8 mouse cellular contexts compared by ENCODE assay signal in the genomic region with DNA sequence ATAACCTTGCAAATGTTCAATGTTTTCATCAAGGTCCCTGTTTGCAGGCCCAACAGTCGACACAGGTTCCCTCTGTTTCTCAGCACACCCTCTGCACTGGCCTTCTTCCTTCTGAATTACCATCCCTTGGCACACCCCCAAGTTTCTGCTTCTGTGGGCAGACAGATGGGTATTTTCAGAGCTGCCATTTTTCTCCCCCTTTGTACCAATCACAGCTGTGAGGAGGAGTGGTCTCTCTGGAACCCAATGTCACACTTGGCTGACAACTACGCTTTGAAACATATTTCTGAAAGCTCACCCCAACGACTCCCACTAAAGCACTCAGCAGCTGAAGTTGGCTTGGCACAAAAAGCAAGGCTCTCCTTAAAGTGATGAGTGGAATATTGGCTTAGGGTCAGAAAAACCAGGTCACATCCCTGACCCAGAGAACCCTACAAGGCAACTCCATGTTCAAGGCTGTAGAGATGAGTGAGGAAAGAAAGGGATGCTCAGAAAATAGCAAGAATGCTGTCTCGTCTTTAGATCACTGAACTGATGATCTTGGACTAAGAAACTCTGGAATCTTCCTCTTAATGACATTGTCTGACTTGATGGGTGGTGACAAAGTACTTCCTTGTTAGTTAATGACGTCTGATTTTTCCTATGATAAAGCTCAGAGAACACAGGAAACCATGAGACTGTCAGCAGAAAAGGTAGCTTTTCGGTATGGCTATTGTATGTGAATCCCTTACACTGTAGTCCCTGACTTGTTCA. TPM values are rescaled to one million over a fixed set of nuclear protein-coding genes. Genes with fewer than 3 reads are reported as not detected.
DNase-seq lines count a peak whose midpoint lies in the region; ATAC-seq lines count a peak whose summit lies in the region.

No protein-coding gene starts in this region.

- intact Hi-C loops in left cerebral cortex, postnatal 25 days (cut with DNase I): no loop called here

- ATAC-seq in forebrain, embryonic 13.5 days: peak; percentile 81
- no peak for ATAC-seq in forebrain, embryonic 11.5 days (replicated peaks; ENCODE audit: low FRiP score)
- ATAC-seq in CD4-positive, CD25-positive, alpha-beta regulatory T cell, adult 4 months: peak; percentile 51
- ATAC-seq in granulocyte monocyte progenitor cell, adult 5-6 weeks (replicated peaks; ENCODE audit: poor library complexity, severe bottlenecking): peak; percentile 58
- no peak for ATAC-seq in megakaryocyte-erythroid progenitor cell, adult 5-6 weeks (replicated peaks; ENCODE audit: low FRiP score, low TSS enrichment, poor library complexity, severe bottlenecking)

- H3K27ac ChIP-seq in forebrain, embryonic 13.5 days: no peak overlapping the region
- H3K27ac ChIP-seq in forebrain, embryonic 11.5 days (ENCODE audit: low read depth, low read length): no peak overlapping the region

- WGBS in forebrain, embryonic 13.5 days: 74% methylated on average over 6 of the region's 6 CpGs
- 86% methylated on average over 6 of the region's 6 CpGs for WGBS in forebrain, embryonic 11.5 days

- H3K36me3 ChIP-seq in forebrain, embryonic 13.5 days (ENCODE audit: poor library complexity, severe bottlenecking): peaks cover 4% of the 10 kb centered on the region; the same call in 1 of the 2 replicates
- H3K36me3 ChIP-seq in forebrain, embryonic 11.5 days (ENCODE audit: control insufficient read depth, insufficient read depth, low read length): no peaks in the 10 kb centered on the region; the same call in 1 of the 2 replicates

- no peak overlapping the region for H3K9ac ChIP-seq in forebrain, embryonic 13.5 days
- H3K9ac ChIP-seq in forebrain, embryonic 11.5 days (ENCODE audit: low read length): no peak overlapping the region

- no peaks in the 10 kb centered on the region for H3K9me3 ChIP-seq in forebrain, embryonic 13.5 days (replicated peaks)
- H3K9me3 ChIP-seq in forebrain, embryonic 11.5 days (ENCODE audit: control insufficient read depth, low read length): no peaks in the 10 kb centered on the region

- H3K4me3 ChIP-seq in forebrain, embryonic 13.5 days: no peak overlapping the region
- H3K4me3 ChIP-seq in forebrain, embryonic 11.5 days (ENCODE audit: low read depth, low read length): no peak overlapping the region

- H3K27me3 ChIP-seq in forebrain, embryonic 13.5 days: no peaks in the 10 kb centered on the region
- no peaks in the 10 kb centered on the region for H3K27me3 ChIP-seq in forebrain, embryonic 11.5 days (ENCODE audit: control insufficient read depth, insufficient read depth, low read length)

- no peak for DNase-seq in forebrain, embryonic 11.5 days (ENCODE audit: low spot score)
- DNase-seq in left cerebral cortex, postnatal 25 days (ENCODE audit: low spot score in 2 of 2): peak; percentile 52 to 88
- DNase-seq in spleen, adult 18-20 months: no peak
- no peak for DNase-seq in c-Kit-positive CD71-positive TER-119-positive erythroid progenitor cells, embryonic 14.5 days (ENCODE audit: low spot score)

- no peak overlapping the region for H3K4me2 ChIP-seq in forebrain, embryonic 13.5 days
- no peak overlapping the region for H3K4me2 ChIP-seq in forebrain, embryonic 11.5 days (ENCODE audit: low read depth, low read length, severe bottlenecking)

- H3K4me1 ChIP-seq in forebrain, embryonic 13.5 days: peaks cover 8% of the 10 kb centered on the region
- H3K4me1 ChIP-seq in forebrain, embryonic 11.5 days (replicated peaks; ENCODE audit: control insufficient read depth, insufficient read depth, low read length): no peaks in the 10 kb centered on the region

RNA-seq across cellular contexts. Expression of a gene that starts 31.7 kb away (rescaled TPM):
- polyA plus RNA-seq in forebrain, embryonic 13.5 days (2015; fragmentation: Nextera tagmentation; extraction: Ambion mirVana): 12.2 and 13.9 TPM in 2 replicates
- polyA plus RNA-seq in forebrain, embryonic 11.5 days (2014; fragmentation: Nextera tagmentation; extraction: Ambion mirVana): 21.5 and 25.2 TPM in 2 replicates
- polyA plus RNA-seq in CD4-positive, CD25-positive, alpha-beta regulatory T cell, adult 4 months (2017; shearing (Covaris generic)): 10 to 100 TPM; 21.4 to 28.0 TPM
- not detected in 2 replicates for total RNA-seq in granulocyte monocyte progenitor cell, adult 5-6 weeks (2014; fragmentation: Nextera tagmentation)
- total RNA-seq in granulocyte monocyte progenitor cell, adult 5-6 weeks (2017): not detected in 2 replicates
- 10 to 100 TPM; 31.9 to 44.1 TPM for total RNA-seq in left cerebral cortex, postnatal 25 days (2021)
- total RNA-seq in megakaryocyte-erythroid progenitor cell, adult 5-6 weeks (2014; fragmentation: Nextera tagmentation): 1.1 TPM in 1 of 2 replicates, not detected in the other
- total RNA-seq in megakaryocyte-erythroid progenitor cell, adult 5-6 weeks (2017): 0.09 TPM in 1 of 2 replicates, not detected in the other

Comparison
In these comparisons a context has a peak if more than half of its experiments do, and no peak if none do; other contexts are left out.
1. ATAC-seq: peak in forebrain, embryonic 13.5 days (single experiment), CD4-positive, CD25-positive, alpha-beta regulatory T cell, adult 4 months (single experiment) and granulocyte monocyte progenitor cell, adult 5-6 weeks (single experiment); none in forebrain, embryonic 11.5 days (single experiment) and megakaryocyte-erythroid progenitor cell, adult 5-6 weeks (single experiment).
2. DNase-seq: peak in left cerebral cortex, postnatal 25 days (2 of 2); none in forebrain, embryonic 11.5 days (single experiment), spleen, adult 18-20 months (0 of 2) and c-Kit-positive CD71-positive TER-119-positive erythroid progenitor cells, embryonic 14.5 days (single experiment).
3. RNA of a gene that starts 31.7 kb away (total RNA-seq): 31.9 to 44.1 TPM in left cerebral cortex, postnatal 25 days; 0.09 to 1.1 TPM in megakaryocyte-erythroid progenitor cell, adult 5-6 weeks and not detected in granulocyte monocyte progenitor cell, adult 5-6 weeks; every median in the first group is over 10 times any median in the second.